Mouse (Mus musculus) limb, embryonic 10.5 days (tissue): ENCODE results near the gene Lrfn3. TPM values are rescaled to one million over a fixed set of nuclear protein-coding genes. Genes with fewer than 3 reads are reported as not detected.

Experiments
- DNase-seq: peaks from one replicate; pipeline ENCODE4 v3.0.0-alpha.2; 2017; ENCODE audit warnings: low spot score
- H3K27ac ChIP-seq: fragments of 300-500 bp; sonication (generic); 2 replicates; pipeline ENCODE4 v1.5.1; 2016; ENCODE audit warnings: mild to moderate bottlenecking
- H3K27me3 ChIP-seq: fragments of 300-500 bp; sonication (generic); 2 replicates; pipeline ENCODE4 v1.6.1; 2016; ENCODE audit warnings: low read depth, mild to moderate bottlenecking; ENCODE audit not compliant: poor library complexity, severe bottlenecking
- H3K36me3 ChIP-seq: fragments of 300-500 bp; sonication (generic); 2 replicates; pipeline ENCODE4 v1.6.1; 2016; ENCODE audit warnings: mild to moderate bottlenecking, moderate library complexity
- H3K4me1 ChIP-seq: fragments of 300-500 bp; sonication (generic); 2 replicates; pipeline ENCODE4 v1.6.1; 2016
- H3K4me3 ChIP-seq: fragments of 300-500 bp; sonication (generic); 2 replicates; pipeline ENCODE4 v1.5.1; 2016; ENCODE audit warnings: mild to moderate bottlenecking, moderate library complexity
- H3K9me3 ChIP-seq: fragments of 300-500 bp; sonication (generic); replicated peaks from 2 replicates; pipeline ENCODE4 v1.6.1; 2016; ENCODE audit warnings: mild to moderate bottlenecking
- WGBS: fragments of 180-500 bp; shearing (Covaris S2); methylation state at CpG from one replicate; pipeline ENCODE4 v1.1.7; 2016; 5-methylcytosine and 5-hydroxymethylcytosine counted together
- polyA plus RNA-seq: library from polyadenylated mRNA; unstranded; fragments of >200 nt; fragmentation: Nextera tagmentation; extraction: Ambion mirVana; gene quantifications from 2 replicates; pipeline ENCODE4 v1.2.1, GENCODE M21; 2016

Gene Lrfn3
- polyA plus RNA-seq, 1 experiment from 2014 or later, result 4.2 TPM

- Histone ChIP-seq H3K27ac (no peak overlapping the region), H3K4me3 (no peak overlapping the region), H3K27me3 (peaks cover 40% of the 10 kb centered on the region), H3K9me3 (no peaks in the 10 kb centered on the region), H3K4me1 (peaks cover 9% of the 10 kb centered on the region; the same call in 1 of the 2 replicates), H3K36me3 (no peaks in the 10 kb centered on the region)
- no peak for DNase-seq
- 66% methylated on average over 5 of the region's 5 CpGs for WGBS
Observed at GRCm38 (mm10) chr7:30334563-30334962, 28.0 kb downstream of the Lrfn3 start.

GRCm38 (mm10) chr7:30333436-30333835 is 29.1 kb downstream of the Lrfn3 start:
- no peak for DNase-seq
- WGBS, result 86% methylated on average over 4 of the region's 4 CpGs
- H3K9me3 ChIP-seq, result no peaks in the 10 kb centered on the region

DNA sequence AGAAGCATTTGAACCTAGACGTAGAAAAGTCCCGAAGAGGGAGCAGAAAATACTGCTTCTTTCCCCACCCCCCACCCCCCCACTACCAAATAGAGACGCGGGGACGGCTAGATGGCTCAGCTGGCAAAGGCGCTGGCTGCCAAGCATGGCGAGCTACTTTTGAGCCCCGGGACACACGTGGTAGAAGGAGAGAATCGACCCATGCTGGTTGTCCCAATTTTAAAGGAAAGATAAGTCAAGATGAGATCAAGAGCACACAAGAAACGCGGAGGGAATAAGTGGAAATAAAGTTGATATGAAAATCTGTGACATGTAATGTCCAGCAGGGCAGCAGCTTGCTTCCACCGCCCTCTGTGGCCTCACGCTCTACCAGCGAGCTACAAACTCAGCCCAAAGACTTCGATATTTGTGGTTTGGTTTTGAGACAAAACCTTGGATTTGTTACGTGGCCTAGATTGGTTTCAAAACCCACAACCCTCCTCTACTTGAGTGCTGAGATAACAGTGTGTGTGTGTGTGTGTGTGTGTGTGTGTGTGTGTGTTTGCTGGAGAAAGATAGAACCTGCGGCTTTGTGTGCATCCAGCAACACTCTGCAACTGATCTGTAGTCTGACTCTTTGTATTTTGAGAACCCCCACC is 29.8 kb downstream of the Lrfn3 start:
- WGBS, result 67% methylated on average over 18 of the region's 18 CpGs
- Histone ChIP-seq H3K9me3 (no peaks in the 10 kb centered on the region), H3K4me3 (no peak overlapping the region), H3K4me1 (peaks cover 9% of the 10 kb centered on the region; the same call in 1 of the 2 replicates), H3K27me3 (peaks cover 44% of the 10 kb centered on the region), H3K36me3 (no peaks in the 10 kb centered on the region), H3K27ac (no peak overlapping the region)
- DNase-seq, result no peak

More at GRCm38 (mm10) chr7:30333436-30333835, 29.1 kb downstream of the Lrfn3 start:
- Histone ChIP-seq H3K27ac (no peak overlapping the region), H3K4me3 (no peak overlapping the region), H3K27me3 (peaks cover 41% of the 10 kb centered on the region), H3K36me3 (no peaks in the 10 kb centered on the region), H3K4me1 (peaks cover 9% of the 10 kb centered on the region; the same call in 1 of the 2 replicates)

- no peaks in the 10 kb centered on the region for H3K36me3 ChIP-seq
- 5% methylated on average over 13 of the region's 13 CpGs for WGBS
- H3K9me3 ChIP-seq, result no peaks in the 10 kb centered on the region
- peaks cover 13% of the 10 kb centered on the region; the same call in 1 of the 2 replicates for H3K4me1 ChIP-seq
- no peak overlapping the region for H3K27ac ChIP-seq
- peaks cover 49% of the 10 kb centered on the region for H3K27me3 ChIP-seq
- peak; percentile 73 for DNase-seq
- H3K4me3 ChIP-seq, result no peak overlapping the region
Observed at GRCm38 (mm10) chr7:30331887-30332286, 30.7 kb downstream of the Lrfn3 start.

DNA sequence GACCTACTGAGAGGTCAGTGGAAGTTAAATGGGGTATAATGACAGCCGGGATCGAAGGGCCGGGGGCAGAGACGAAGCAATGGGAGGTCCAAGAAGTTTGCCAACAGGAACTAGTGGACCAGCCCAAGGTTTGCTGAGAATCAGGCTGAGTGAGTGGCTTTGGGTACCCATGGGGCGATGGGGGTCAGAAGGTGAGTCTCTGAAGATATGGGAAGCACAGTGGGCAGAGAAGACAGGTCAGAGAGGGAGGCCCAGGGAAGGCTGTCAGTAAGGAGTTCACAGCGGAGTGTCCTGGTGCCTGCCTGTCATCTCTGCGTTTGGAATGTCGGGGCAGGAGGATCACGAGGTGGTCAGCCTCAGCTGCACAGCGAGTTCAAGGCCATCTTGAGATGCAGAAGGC is 34.2 kb downstream of the Lrfn3 start:
- no peak overlapping the region for H3K4me3 ChIP-seq
- 51% methylated on average over 10 of the region's 10 CpGs for WGBS
- no peaks in the 10 kb centered on the region for H3K9me3 ChIP-seq
- H3K27me3 ChIP-seq, result peaks cover 21% of the 10 kb centered on the region
- no peaks in the 10 kb centered on the region for H3K36me3 ChIP-seq
- H3K4me1 ChIP-seq, result peaks cover 13% of the 10 kb centered on the region; the same call in 1 of the 2 replicates
- DNase-seq, result no peak
- H3K27ac ChIP-seq, result no peak overlapping the region

- WGBS, result 70% methylated on average over 15 of the region's 15 CpGs
- no peak overlapping the region for H3K27ac ChIP-seq
- DNase-seq, result no peak
- no peak overlapping the region for H3K4me3 ChIP-seq
- H3K4me1 ChIP-seq, result peaks cover 19% of the 10 kb centered on the region
- H3K36me3 ChIP-seq, result no peaks in the 10 kb centered on the region
- no peaks in the 10 kb centered on the region for H3K9me3 ChIP-seq
- 0 out of 2 replicates have a peak, but pooled peaks cover 9% of the 10 kb centered on the region for H3K27me3 ChIP-seq
Observed at GRCm38 (mm10) chr7:30327140-30327539, 35.4 kb downstream of the Lrfn3 start.

DNA sequence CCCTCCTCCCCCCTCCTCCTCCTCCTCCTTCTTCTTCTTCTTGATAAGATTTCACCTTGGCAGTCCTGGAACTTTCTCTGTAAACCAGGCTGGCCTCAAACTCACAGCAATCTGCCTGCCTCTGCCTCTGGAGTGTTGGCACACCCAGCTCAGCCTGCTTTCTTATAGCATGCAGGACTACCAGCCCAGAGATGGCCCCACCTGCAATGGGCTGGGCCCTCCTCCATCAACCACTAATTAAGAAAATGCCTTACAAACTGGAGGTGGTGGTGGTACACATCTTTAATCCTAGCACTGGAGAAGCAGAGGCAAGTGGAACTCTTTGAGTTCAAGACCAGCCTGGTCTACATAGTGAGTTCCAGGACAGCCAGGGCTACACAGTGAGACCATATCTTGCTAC is 36.1 kb downstream of the Lrfn3 start:
- H3K4me1 ChIP-seq, result peaks cover 18% of the 10 kb centered on the region
- no peaks in the 10 kb centered on the region for H3K9me3 ChIP-seq
- H3K27me3 ChIP-seq, result 0 out of 2 replicates have a peak, but pooled peaks cover 9% of the 10 kb centered on the region
- no peak overlapping the region for H3K4me3 ChIP-seq
- DNase-seq, result no peak
- no peaks in the 10 kb centered on the region for H3K36me3 ChIP-seq
- no peak overlapping the region for H3K27ac ChIP-seq

GRCm38 (mm10) chr7:30325364-30325763 is 37.2 kb downstream of the Lrfn3 start:
- 55% methylated on average over 2 of the region's 2 CpGs for WGBS
- H3K27ac ChIP-seq, result no peak overlapping the region
- no peaks in the 10 kb centered on the region for H3K36me3 ChIP-seq
- 0 out of 2 replicates have a peak, but pooled peaks cover 9% of the 10 kb centered on the region for H3K27me3 ChIP-seq
- peaks cover 24% of the 10 kb centered on the region for H3K4me1 ChIP-seq
- DNase-seq, result peak; percentile 64
- H3K4me3 ChIP-seq, result no peak overlapping the region
- H3K9me3 ChIP-seq, result no peaks in the 10 kb centered on the region

- H3K36me3 ChIP-seq, result peaks cover 8% of the 10 kb centered on the region
- H3K27ac ChIP-seq, result no peak overlapping the region
- DNase-seq, result no peak
- 0 out of 2 replicates have a peak, but pooled peaks cover 9% of the 10 kb centered on the region for H3K27me3 ChIP-seq
- H3K4me3 ChIP-seq, result no peak overlapping the region
- H3K9me3 ChIP-seq, result no peaks in the 10 kb centered on the region
- WGBS, result 85% methylated on average over 5 of the region's 5 CpGs
- peaks cover 24% of the 10 kb centered on the region for H3K4me1 ChIP-seq
Observed at GRCm38 (mm10) chr7:30324300-30324944, 38.1 kb downstream of the Lrfn3 start.

DNA sequence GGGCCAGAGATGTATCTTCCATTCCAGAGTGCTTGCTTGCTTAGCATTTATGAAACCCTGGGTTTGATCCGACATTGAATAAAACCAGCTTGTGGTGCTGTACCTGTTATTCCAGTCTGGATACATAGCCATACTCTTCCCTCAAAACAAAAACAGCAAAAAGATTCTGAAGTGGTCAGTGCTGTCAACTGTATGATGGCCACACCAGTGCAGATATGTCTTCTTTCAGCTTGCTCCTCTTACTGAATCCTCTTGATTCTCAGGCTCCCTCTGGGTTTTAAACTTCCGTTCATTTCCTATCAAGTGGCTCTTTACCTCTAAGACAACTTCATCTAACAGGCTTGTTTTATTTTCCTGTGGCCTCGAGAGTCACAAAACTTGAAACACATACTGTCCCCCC is 38.8 kb downstream of the Lrfn3 start, which contains the start of gene Sdhaf1:
Gene Sdhaf1, minus strand, starts transcription at position 101 of the 400 bp plus-strand sequence.
- 75% methylated on average over 3 of the region's 3 CpGs for WGBS

GRCm38 (mm10) chr7:30322865-30323264 is 39.7 kb downstream of the Lrfn3 start:
- Histone ChIP-seq H3K27ac (peak overlapping the region; percentile 88), H3K4me3 (peak overlapping the region; percentile 73), H3K27me3 (0 out of 2 replicates have a peak, but pooled peaks cover 5% of the 10 kb centered on the region), H3K9me3 (no peaks in the 10 kb centered on the region), H3K36me3 (peaks cover 23% of the 10 kb centered on the region), H3K4me1 (peaks cover 24% of the 10 kb centered on the region)
- 45% methylated on average over 6 of the region's 6 CpGs for WGBS
- DNase-seq, result no peak

More for the DNA sequence above, 38.8 kb downstream of the Lrfn3 start, which contains the start of gene Sdhaf1:
- H3K36me3 ChIP-seq, result peaks cover 14% of the 10 kb centered on the region
- 0 out of 2 replicates have a peak, but pooled peaks cover 9% of the 10 kb centered on the region for H3K27me3 ChIP-seq
- H3K9me3 ChIP-seq, result no peaks in the 10 kb centered on the region
- peak within 1 kb of the TSS; percentile 73 for H3K4me3 ChIP-seq
- H3K27ac ChIP-seq, result peak within 1 kb of the TSS; percentile 88
- DNase-seq, result no peak
- peaks cover 24% of the 10 kb centered on the region for H3K4me1 ChIP-seq

GRCm38 (mm10) chr7:30322285-30322667 is 40.3 kb downstream of the Lrfn3 start:
- Histone ChIP-seq H3K9me3 (no peaks in the 10 kb centered on the region), H3K27ac (peak overlapping the region; percentile 88), H3K27me3 (0 out of 2 replicates have a peak, but pooled peaks cover 2% of the 10 kb centered on the region), H3K4me1 (peaks cover 22% of the 10 kb centered on the region), H3K36me3 (peaks cover 29% of the 10 kb centered on the region), H3K4me3 (peak overlapping the region; percentile 73)
- DNase-seq, result peak; percentile 93
- WGBS, result under 1% methylated on average over 20 of the region's 20 CpGs
